Mouse (Mus musculus): ENCODE results near the gene Gm17677. TPM values are rescaled to one million over a fixed set of nuclear protein-coding genes. Genes with fewer than 3 reads are reported as not detected.

Gene Gm17677
- not detected for total RNA-seq (2023)

GRCm38 (mm10) chr9:35740749-35741148 is at the start of gene Gm17677:
TSS of gene Gm17677 (plus strand) at chr9:35741049.

GRCm38 (mm10) chr9:35778009-35778408 is 37.2 kb downstream of the Gm17677 start, which contains the start of gene Gm17727:
TSS of gene Gm17727 (minus strand) at chr9:35778109.

GRCm38 (mm10) chr9:35790001-35790400 is 49.2 kb downstream of the Gm17677 start, which contains the start of the genes Gm27235 and D730048I06Rik:
TSS of gene Gm27235 (minus strand) at chr9:35790101.
TSS of gene D730048I06Rik (minus strand) at chr9:35790112.

Other genes with a start within 250 kb of the Gm17677 start
- gene Gm1113, start 222.8 kb upstream of the Gm17677 start, total RNA-seq (2023): not detected
- gene Ddx25, start 182.5 kb upstream of the Gm17677 start, total RNA-seq (2023): 0.32 TPM
- 30.6 TPM for gene Pus3, start 182.5 kb upstream of the Gm17677 start, total RNA-seq (2023)
- gene Pate2, start 170.8 kb upstream of the Gm17677 start, total RNA-seq (2023): 0.32 TPM
- gene Hyls1, start 170.7 kb upstream of the Gm17677 start, total RNA-seq (2023): 9.1 TPM
- gene Pate4, start 129.1 kb upstream of the Gm17677 start, total RNA-seq (2023): not detected
- not detected for gene Pate3, start 92.8 kb upstream of the Gm17677 start, total RNA-seq (2023)
- gene Pate1, start 53.7 kb upstream of the Gm17677 start, total RNA-seq (2023): not detected
- gene Gm17727, start 37.1 kb downstream of the Gm17677 start, total RNA-seq (2023): not detected
- not detected for gene Gm27235, start 49.1 kb downstream of the Gm17677 start, total RNA-seq (2023)
- gene D730048I06Rik, start 49.1 kb downstream of the Gm17677 start, total RNA-seq (2023): not detected
- gene 9230110F15Rik, start 103.1 kb downstream of the Gm17677 start, total RNA-seq (2023): not detected
- gene 9230113P08Rik, start 167.4 kb downstream of the Gm17677 start, total RNA-seq (2023): not detected